In the genomic region with DNA sequence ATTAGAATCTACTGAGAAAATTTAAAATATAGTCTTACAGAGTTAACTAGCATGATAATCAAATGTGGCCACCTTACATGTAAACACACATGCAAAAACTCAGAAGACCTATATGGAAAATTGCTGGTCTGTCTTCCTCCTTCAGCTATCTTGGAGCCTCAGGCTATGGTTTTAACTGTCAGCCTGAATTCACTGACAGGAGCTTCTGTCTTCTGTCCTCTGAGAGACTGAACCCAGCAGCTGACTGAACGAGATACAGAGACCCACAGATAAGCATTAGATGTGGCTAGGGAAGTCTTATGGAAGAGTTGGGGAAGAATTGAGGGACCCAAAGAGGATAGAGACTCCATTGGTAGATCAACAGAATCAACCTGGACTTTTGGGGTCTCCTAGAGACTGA, we compare ENCODE assay signal across 25 mouse cellular contexts.
"Had no signal": no experiment of that assay in that cellular context is flagged by ENCODE, and none has a peak within 500 bp of the region (broad histone marks: within the 10 kb centered on the region; RNA-seq: fewer than 3 reads in every experiment).

No protein-coding gene starts in this region.

- H3K27me3 ChIP-seq: heart, embryonic 12.5 days; hindbrain, embryonic 12.5 days; kidney, embryonic 15.5 days; limb, embryonic 13.5 days; limb, embryonic 15.5 days; liver, embryonic 15.5 days had no signal

- H3K27ac ChIP-seq: heart, embryonic 10.5 days; hindbrain, embryonic 10.5 days; hindbrain, embryonic 12.5 days; hindbrain, embryonic 14.5 days; kidney, embryonic 15.5 days; kidney, postnatal 0 days; limb, embryonic 13.5 days; limb, embryonic 15.5 days; liver, embryonic 15.5 days had no signal

- H3K4me1 ChIP-seq: heart, embryonic 10.5 days; heart, embryonic 12.5 days; hindbrain, embryonic 10.5 days; hindbrain, embryonic 12.5 days; kidney, embryonic 15.5 days; limb, embryonic 13.5 days; limb, embryonic 15.5 days; liver, embryonic 15.5 days had no signal

- H3K4me2 ChIP-seq: heart, embryonic 12.5 days; hindbrain, embryonic 12.5 days; hindbrain, embryonic 14.5 days; kidney, embryonic 15.5 days; limb, embryonic 13.5 days; limb, embryonic 15.5 days; liver, embryonic 15.5 days had no signal

- H3K36me3 ChIP-seq: heart, embryonic 10.5 days; heart, embryonic 12.5 days; hindbrain, embryonic 10.5 days; hindbrain, embryonic 12.5 days; kidney, embryonic 15.5 days; limb, embryonic 13.5 days; limb, embryonic 15.5 days; liver, embryonic 15.5 days had no signal

- ATAC-seq: hindbrain, embryonic 16.5 days; intestine, embryonic 16.5 days had no signal

- H3K9ac ChIP-seq: heart, embryonic 12.5 days; hindbrain, embryonic 12.5 days; hindbrain, embryonic 14.5 days; kidney, embryonic 15.5 days; limb, embryonic 13.5 days; limb, embryonic 15.5 days; liver, embryonic 15.5 days had no signal

- H3K4me3 ChIP-seq: heart, embryonic 10.5 days; heart, embryonic 12.5 days; hindbrain, embryonic 10.5 days; hindbrain, embryonic 12.5 days; kidney, embryonic 15.5 days; limb, embryonic 13.5 days; limb, embryonic 15.5 days; liver, embryonic 15.5 days had no signal

- DNase-seq: gastrocnemius, postnatal 10 days; gastrocnemius, postnatal 25 days; heart, adult 18-20 months; heart, postnatal 10 days; heart, postnatal 4 days; kidney, adult 11 months; kidney, adult 2 months; kidney, adult 9 months; kidney, postnatal 14 days; kidney, postnatal 36 days; layer of hippocampus, adult 9-11 months; layer of hippocampus, postnatal 36 days; left cerebral cortex, postnatal 4 days had no signal

- H3K9me3 ChIP-seq: heart, embryonic 10.5 days; hindbrain, embryonic 12.5 days; kidney, embryonic 15.5 days; limb, embryonic 15.5 days; liver, embryonic 15.5 days had no signal
